Mouse (Mus musculus): ENCODE measurements around the gene Spx.

- TF ChIP-seq CTCF (IDR thresholded peaks at IDR 0.05; ENCODE audit: extremely low read depth, insufficient read length, insufficient replicate concordance, low read depth, low read length) (no peak), POLR2A (IDR thresholded peaks at IDR 0.05; ENCODE audit: low read depth, low read length) (no peak)
Measured at GRCm38 (mm10) chr6:142429072-142429471, 15.8 kb downstream of the Spx start.
